Mouse (Mus musculus): ENCODE measurements around the gene Slc22a23. TPM values are rescaled to one million over a fixed set of nuclear protein-coding genes. Genes with fewer than 3 reads are reported as not detected.

The Slc22a23 gene
- polyA plus RNA-seq, 1 experiment from 2014 or later, result 25.4 TPM

GRCm38 (mm10) chr13:34257177-34257576 is 87.8 kb downstream of the Slc22a23 start:
- Histone ChIP-seq H3K9me3 (ENCODE audit: control insufficient read depth, low read length) (no peaks in the 10 kb centered on the region), H3K27ac (ENCODE audit: low read depth, low read length) (no peak overlapping the region), H3K4me2 (ENCODE audit: low read depth, low read length) (no peak overlapping the region), H3K27me3 (ENCODE audit: control insufficient read depth, insufficient read depth, low read length) (no peaks in the 10 kb centered on the region), H3K4me3 (ENCODE audit: low read depth, low read length) (no peak overlapping the region), H3K9ac (replicated peaks; ENCODE audit: low read depth, low read length) (no peak overlapping the region), H3K4me1 (ENCODE audit: control insufficient read depth, insufficient read depth, low read length) (no peaks in the 10 kb centered on the region), H3K36me3 (ENCODE audit: control insufficient read depth, insufficient read depth, low read length) (no peaks in the 10 kb centered on the region)
- ATAC-seq (ENCODE audit: low read depth), result no peak
- 86% methylated on average over 7 of the region's 7 CpGs for WGBS

GRCm38 (mm10) chr13:34256676-34257075 is 88.3 kb downstream of the Slc22a23 start:
- ATAC-seq (ENCODE audit: low read depth), result no peak
- H3K4me3 ChIP-seq (ENCODE audit: low read depth, low read length), result no peak overlapping the region
- 100% methylated on average over 2 of the region's 2 CpGs for WGBS
- H3K36me3 ChIP-seq (ENCODE audit: control insufficient read depth, insufficient read depth, low read length), result no peaks in the 10 kb centered on the region
- H3K9me3 ChIP-seq (ENCODE audit: control insufficient read depth, low read length), result no peaks in the 10 kb centered on the region
- no peaks in the 10 kb centered on the region for H3K4me1 ChIP-seq (ENCODE audit: control insufficient read depth, insufficient read depth, low read length)
- H3K4me2 ChIP-seq (ENCODE audit: low read depth, low read length), result no peak overlapping the region
- H3K27ac ChIP-seq (ENCODE audit: low read depth, low read length), result no peak overlapping the region
- no peaks in the 10 kb centered on the region for H3K27me3 ChIP-seq (ENCODE audit: control insufficient read depth, insufficient read depth, low read length)
- no peak overlapping the region for H3K9ac ChIP-seq (replicated peaks; ENCODE audit: low read depth, low read length)

- Histone ChIP-seq H3K4me3 (ENCODE audit: low read depth, low read length) (no peak overlapping the region), H3K4me2 (ENCODE audit: low read depth, low read length) (no peak overlapping the region), H3K36me3 (ENCODE audit: control insufficient read depth, insufficient read depth, low read length) (no peaks in the 10 kb centered on the region), H3K27ac (ENCODE audit: low read depth, low read length) (no peak overlapping the region), H3K9ac (replicated peaks; ENCODE audit: low read depth, low read length) (no peak overlapping the region), H3K4me1 (ENCODE audit: control insufficient read depth, insufficient read depth, low read length) (no peaks in the 10 kb centered on the region), H3K9me3 (ENCODE audit: control insufficient read depth, low read length) (no peaks in the 10 kb centered on the region), H3K27me3 (ENCODE audit: control insufficient read depth, insufficient read depth, low read length) (no peaks in the 10 kb centered on the region)
- ATAC-seq (ENCODE audit: low read depth), result no peak
- WGBS, result 72% methylated on average over 3 of the region's 3 CpGs
These were observed 89.7 kb downstream of the Slc22a23 start for GRCm38 (mm10) chr13:34255297-34255696.

- Histone ChIP-seq H3K9ac (replicated peaks; ENCODE audit: low read depth, low read length) (no peak overlapping the region), H3K4me1 (ENCODE audit: control insufficient read depth, insufficient read depth, low read length) (0 out of 2 replicates have a peak, but pooled peaks cover under 1% of the 10 kb centered on the region), H3K9me3 (ENCODE audit: control insufficient read depth, low read length) (no peaks in the 10 kb centered on the region), H3K4me2 (ENCODE audit: low read depth, low read length) (no peak overlapping the region), H3K27me3 (ENCODE audit: control insufficient read depth, insufficient read depth, low read length) (no peaks in the 10 kb centered on the region), H3K36me3 (ENCODE audit: control insufficient read depth, insufficient read depth, low read length) (no peaks in the 10 kb centered on the region), H3K4me3 (ENCODE audit: low read depth, low read length) (no peak overlapping the region), H3K27ac (ENCODE audit: low read depth, low read length) (no peak overlapping the region)
- 81% methylated on average over 5 of the region's 5 CpGs for WGBS
- ATAC-seq (ENCODE audit: low read depth), result no peak
These were observed 90.3 kb downstream of the Slc22a23 start for GRCm38 (mm10) chr13:34254691-34255090.

- Histone ChIP-seq H3K9ac (replicated peaks; ENCODE audit: low read depth, low read length) (no peak overlapping the region), H3K9me3 (ENCODE audit: control insufficient read depth, low read length) (no peaks in the 10 kb centered on the region), H3K4me3 (ENCODE audit: low read depth, low read length) (no peak overlapping the region), H3K27ac (ENCODE audit: low read depth, low read length) (no peak overlapping the region), H3K4me2 (ENCODE audit: low read depth, low read length) (no peak overlapping the region), H3K27me3 (ENCODE audit: control insufficient read depth, insufficient read depth, low read length) (no peaks in the 10 kb centered on the region), H3K36me3 (ENCODE audit: control insufficient read depth, insufficient read depth, low read length) (no peaks in the 10 kb centered on the region), H3K4me1 (ENCODE audit: control insufficient read depth, insufficient read depth, low read length) (peaks cover 10% of the 10 kb centered on the region)
- 93% methylated on average over 3 of the region's 3 CpGs for WGBS
- no peak for ATAC-seq (ENCODE audit: low read depth)
These were observed 91.2 kb downstream of the Slc22a23 start for GRCm38 (mm10) chr13:34253736-34254135.

GRCm38 (mm10) chr13:34248941-34249920 is 95.8 kb downstream of the Slc22a23 start:
- no peaks in the 10 kb centered on the region for H3K36me3 ChIP-seq (ENCODE audit: control insufficient read depth, insufficient read depth, low read length)
- ATAC-seq (ENCODE audit: low read depth), result peak; percentile 93
- peak overlapping the region; percentile 35; the same call in 1 of the 2 replicates for H3K9ac ChIP-seq (replicated peaks; ENCODE audit: low read depth, low read length)
- no peak overlapping the region for H3K4me3 ChIP-seq (ENCODE audit: low read depth, low read length)
- H3K4me2 ChIP-seq (ENCODE audit: low read depth, low read length), result no peak overlapping the region
- H3K4me1 ChIP-seq (ENCODE audit: control insufficient read depth, insufficient read depth, low read length), result peaks cover 22% of the 10 kb centered on the region
- no peaks in the 10 kb centered on the region for H3K27me3 ChIP-seq (ENCODE audit: control insufficient read depth, insufficient read depth, low read length)
- no peaks in the 10 kb centered on the region for H3K9me3 ChIP-seq (ENCODE audit: control insufficient read depth, low read length)
- peak overlapping the region; percentile 66 for H3K27ac ChIP-seq (ENCODE audit: low read depth, low read length)
- WGBS, result 8% methylated on average over 15 of the region's 15 CpGs

- Histone ChIP-seq H3K27me3 (ENCODE audit: control insufficient read depth, insufficient read depth, low read length) (no peaks in the 10 kb centered on the region), H3K4me2 (ENCODE audit: low read depth, low read length) (no peak overlapping the region), H3K4me3 (ENCODE audit: low read depth, low read length) (no peak overlapping the region), H3K36me3 (ENCODE audit: control insufficient read depth, insufficient read depth, low read length) (no peaks in the 10 kb centered on the region), H3K27ac (ENCODE audit: low read depth, low read length) (peak overlapping the region; percentile 66), H3K9ac (replicated peaks; ENCODE audit: low read depth, low read length) (peak overlapping the region; percentile 32; the same call in 1 of the 2 replicates), H3K4me1 (ENCODE audit: control insufficient read depth, insufficient read depth, low read length) (peaks cover 22% of the 10 kb centered on the region), H3K9me3 (ENCODE audit: control insufficient read depth, low read length) (no peaks in the 10 kb centered on the region)
- 10% methylated on average over 6 of the region's 6 CpGs for WGBS
- no peak for ATAC-seq (ENCODE audit: low read depth)
These were observed 96.9 kb downstream of the Slc22a23 start for GRCm38 (mm10) chr13:34248107-34248506.

- Histone ChIP-seq H3K4me2 (ENCODE audit: low read depth, low read length) (no peak overlapping the region), H3K4me1 (ENCODE audit: control insufficient read depth, insufficient read depth, low read length) (peaks cover 27% of the 10 kb centered on the region), H3K27ac (ENCODE audit: low read depth, low read length) (no peak overlapping the region), H3K27me3 (ENCODE audit: control insufficient read depth, insufficient read depth, low read length) (no peaks in the 10 kb centered on the region), H3K36me3 (ENCODE audit: control insufficient read depth, insufficient read depth, low read length) (no peaks in the 10 kb centered on the region), H3K9me3 (ENCODE audit: control insufficient read depth, low read length) (no peaks in the 10 kb centered on the region), H3K9ac (replicated peaks; ENCODE audit: low read depth, low read length) (no peak overlapping the region), H3K4me3 (ENCODE audit: low read depth, low read length) (no peak overlapping the region)
- WGBS, result 69% methylated on average over 3 of the region's 3 CpGs
- ATAC-seq (ENCODE audit: low read depth), result no peak
These were observed 98.2 kb downstream of the Slc22a23 start for GRCm38 (mm10) chr13:34246821-34247220.

- no peak overlapping the region for H3K4me2 ChIP-seq (ENCODE audit: low read depth, low read length)
- peaks cover 33% of the 10 kb centered on the region for H3K4me1 ChIP-seq (ENCODE audit: control insufficient read depth, insufficient read depth, low read length)
- no peak for ATAC-seq (ENCODE audit: low read depth)
- no peaks in the 10 kb centered on the region for H3K9me3 ChIP-seq (ENCODE audit: control insufficient read depth, low read length)
- H3K27me3 ChIP-seq (ENCODE audit: control insufficient read depth, insufficient read depth, low read length), result no peaks in the 10 kb centered on the region
- WGBS, result 83% methylated on average over 6 of the region's 6 CpGs
- H3K9ac ChIP-seq (replicated peaks; ENCODE audit: low read depth, low read length), result no peak overlapping the region
- H3K36me3 ChIP-seq (ENCODE audit: control insufficient read depth, insufficient read depth, low read length), result no peaks in the 10 kb centered on the region
- H3K4me3 ChIP-seq (ENCODE audit: low read depth, low read length), result no peak overlapping the region
- H3K27ac ChIP-seq (ENCODE audit: low read depth, low read length), result no peak overlapping the region
These were observed 99.8 kb downstream of the Slc22a23 start for GRCm38 (mm10) chr13:34245216-34245615.

All from neural tube, embryonic 14.5 days (tissue).